Mouse (Mus musculus) limb, embryonic 14.5 days (tissue): ENCODE measurements around the gene Ttc39d. TPM values are rescaled to one million over a fixed set of nuclear protein-coding genes. Genes with fewer than 3 reads are reported as not detected.
"Not testable (repeated sequence)": the region's sequence is repeated elsewhere in the genome, so short reads cannot be mapped to it uniquely, and the experiment has no call there.

Source experiments
- ATAC-seq: fragments of 200-750 bp; cut with Nextera tagmentation; 2 replicates; pipeline ENCODE4 v1.8.0; 2017; ENCODE audit warnings: low read depth, moderate number of reproducible peaks, moderate TSS enrichment; ENCODE audit not compliant: low FRiP score
- DNase-seq: peaks from one replicate; pipeline ENCODE4 v3.0.0-alpha.2; 2015; ENCODE audit warnings: low spot score
- H3K27ac ChIP-seq: fragments of 300-500 bp; sonication (generic); replicated peaks from 2 replicates; pipeline ENCODE4 v1.5.1; 2014; ENCODE audit warnings: low read depth, mild to moderate bottlenecking, low read length, moderate library complexity, mixed read lengths
- H3K27me3 ChIP-seq: fragments of 300-500 bp; sonication (generic); 2 replicates; pipeline ENCODE4 v1.6.1; 2014; ENCODE audit warnings: low read length, mixed read lengths; ENCODE audit not compliant: control insufficient read depth, insufficient read depth
- H3K36me3 ChIP-seq: fragments of 300-500 bp; sonication (generic); 2 replicates; pipeline ENCODE4 v1.6.1; 2014; ENCODE audit warnings: mild to moderate bottlenecking, low read length, moderate library complexity, mixed read lengths; ENCODE audit not compliant: control insufficient read depth, insufficient read depth
- H3K4me1 ChIP-seq: fragments of 300-500 bp; sonication (generic); 2 replicates; pipeline ENCODE4 v1.6.1; 2014; ENCODE audit warnings: antibody characterized with exemption, low read length, mixed read lengths; ENCODE audit not compliant: control insufficient read depth, insufficient read depth
- H3K4me2 ChIP-seq: fragments of 300-500 bp; sonication (generic); replicated peaks from 2 replicates; pipeline ENCODE4 v1.6.1; 2014; ENCODE audit warnings: low read depth, mild to moderate bottlenecking, low read length, moderate library complexity; ENCODE audit not compliant: severe bottlenecking
- H3K4me3 ChIP-seq: fragments of 300-500 bp; sonication (generic); replicated peaks from 2 replicates; pipeline ENCODE4 v1.5.1; 2014; ENCODE audit warnings: low read length
- H3K9ac ChIP-seq: fragments of 300-500 bp; sonication (generic); 2 replicates; pipeline ENCODE4 v1.6.1; 2014; ENCODE audit warnings: mild to moderate bottlenecking, low read depth, low read length, moderate library complexity; ENCODE audit not compliant: severe bottlenecking
- H3K9me3 ChIP-seq: fragments of 300-500 bp; sonication (generic); 2 replicates; pipeline ENCODE4 v1.6.1; 2016; ENCODE audit warnings: low read length; ENCODE audit not compliant: control insufficient read depth
- POLR2A ChIP-seq: fragments of 200-500 bp; IDR thresholded peaks from 2 replicates; pipeline ENCODE4 v1.8.0; 2012; ENCODE audit warnings: inconsistent platforms, mild to moderate bottlenecking, moderate library complexity, borderline replicate concordance; ENCODE audit not compliant: insufficient read depth, insufficient read length; ENCODE audit errors: extremely low read depth
- WGBS: fragments of 180-500 bp; shearing (Covaris S2); extraction: QIAGEN DNeasy Blood & Tissue Kit; methylation state at CpG from one replicate; pipeline ENCODE4 v1.1.7; 2014; 5-methylcytosine and 5-hydroxymethylcytosine counted together
- polyA plus RNA-seq, 2 experiments: library from polyadenylated mRNA; depleted of rRNA in 1 of 2; stranded (reverse) in 1 of 2; unstranded in 1 of 2; fragments of >200 nt; fragmentation: Nextera tagmentation in 1 of 2; extraction: Ambion mirVana in 1 of 2; gene quantifications; 2 replicates each; pipeline versions ENCODE4 v1.2.1 to v1.2.3; 2012 to 2014

Gene Ttc39d
- polyA plus RNA-seq, 2 experiments: 0.11 TPM; not detected in 1

DNA sequence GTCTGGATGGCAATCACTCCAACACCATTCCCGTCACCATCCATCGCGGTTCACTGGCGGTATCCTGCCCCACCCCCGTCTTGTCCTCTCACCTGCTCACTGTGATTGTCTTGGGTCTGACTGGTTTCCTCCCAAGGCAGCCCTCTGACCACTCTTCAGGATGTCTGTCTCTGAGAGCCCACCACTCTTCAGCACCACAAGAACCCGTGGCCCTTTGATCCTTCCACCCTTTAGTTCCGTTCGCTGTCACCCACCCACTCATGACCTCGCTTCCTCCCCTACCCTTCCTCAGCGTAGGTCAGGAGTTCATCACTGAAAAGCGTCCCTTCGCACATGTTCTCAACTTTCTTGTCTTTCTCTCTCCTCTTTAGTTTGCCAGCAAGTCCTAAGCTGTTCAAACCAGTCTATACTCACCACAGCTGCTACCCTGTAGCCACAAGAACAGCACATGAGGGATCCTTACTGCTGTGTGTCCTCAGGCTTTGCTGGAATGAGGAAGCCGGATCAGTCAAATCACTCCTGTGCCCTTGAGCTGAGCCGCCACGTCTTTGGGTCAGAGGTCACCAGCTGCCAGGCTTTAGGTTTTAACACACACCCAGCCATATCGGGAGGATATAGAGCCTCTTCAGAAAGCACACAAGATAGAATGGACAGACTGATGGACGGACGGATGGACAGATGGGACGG lies 32.4 kb upstream of the Ttc39d start:
- no peak for TF ChIP-seq POLR2A
- no peak for DNase-seq
- Histone ChIP-seq H3K4me1 (no peaks in the 10 kb centered on the region), H3K27me3 (no peaks in the 10 kb centered on the region), H3K36me3 (no peaks in the 10 kb centered on the region), H3K4me2 (no peak overlapping the region), H3K27ac (no peak overlapping the region), H3K9me3 (no peaks in the 10 kb centered on the region), H3K4me3 (no peak overlapping the region), H3K9ac (no peak overlapping the region)
- WGBS: 75% methylated on average over 19 of the region's 19 CpGs
- no peak for ATAC-seq

DNA sequence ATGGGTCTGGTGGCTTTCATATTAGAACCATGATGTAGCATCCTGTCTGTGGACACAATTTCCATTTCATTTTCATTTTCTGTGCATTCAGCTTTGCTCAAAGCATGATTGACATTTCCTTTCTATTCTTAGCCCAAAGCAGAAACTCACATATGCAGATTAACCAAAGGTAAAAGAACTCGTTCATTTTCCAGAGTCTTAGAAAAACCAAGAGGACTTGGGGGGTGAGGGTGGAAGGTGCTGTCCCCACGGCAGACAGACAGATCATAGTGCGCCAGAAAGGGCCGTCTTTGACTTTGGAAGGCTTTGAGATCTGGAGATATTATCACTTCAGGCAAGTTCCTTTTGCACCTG lies 31.9 kb upstream of the Ttc39d start:
- Histone ChIP-seq H3K4me1 (no peaks in the 10 kb centered on the region), H3K27ac (no peak overlapping the region), H3K9me3 (no peaks in the 10 kb centered on the region), H3K27me3 (no peaks in the 10 kb centered on the region), H3K9ac (no peak overlapping the region), H3K4me3 (no peak overlapping the region), H3K36me3 (no peaks in the 10 kb centered on the region), H3K4me2 (no peak overlapping the region)
- ATAC-seq (no peak), DNase-seq (no peak)
- TF ChIP-seq POLR2A: no peak
- 84% methylated on average over 4 of the region's 4 CpGs for WGBS

DNA sequence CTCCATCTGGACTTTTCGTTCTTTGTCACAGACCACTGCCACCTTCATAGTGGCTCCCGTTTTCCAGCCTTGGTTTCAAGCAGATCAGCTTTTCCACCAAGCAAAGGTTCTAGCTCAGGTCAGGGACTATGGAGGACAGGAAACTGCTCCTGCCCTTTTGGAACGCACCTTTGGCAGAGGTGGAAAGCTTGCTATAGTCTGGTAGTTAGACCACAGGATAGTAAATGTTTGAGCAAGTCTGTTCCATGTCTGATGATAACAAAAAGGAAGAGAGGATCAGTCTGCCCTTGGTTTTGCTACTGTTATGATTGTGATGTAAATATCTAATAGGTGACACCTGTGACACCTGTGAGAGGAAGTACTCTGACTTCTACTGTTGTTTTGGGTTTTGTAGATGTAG lies 31.3 kb upstream of the Ttc39d start:
- WGBS: 91% methylated on average over 3 of the region's 3 CpGs
- DNase-seq (no peak), ATAC-seq (no peak)
- no peak for TF ChIP-seq POLR2A
- Histone ChIP-seq H3K9me3 (no peaks in the 10 kb centered on the region), H3K27ac (no peak overlapping the region), H3K36me3 (no peaks in the 10 kb centered on the region), H3K4me2 (no peak overlapping the region), H3K4me1 (no peaks in the 10 kb centered on the region), H3K9ac (no peak overlapping the region), H3K27me3 (no peaks in the 10 kb centered on the region), H3K4me3 (no peak overlapping the region)

DNA sequence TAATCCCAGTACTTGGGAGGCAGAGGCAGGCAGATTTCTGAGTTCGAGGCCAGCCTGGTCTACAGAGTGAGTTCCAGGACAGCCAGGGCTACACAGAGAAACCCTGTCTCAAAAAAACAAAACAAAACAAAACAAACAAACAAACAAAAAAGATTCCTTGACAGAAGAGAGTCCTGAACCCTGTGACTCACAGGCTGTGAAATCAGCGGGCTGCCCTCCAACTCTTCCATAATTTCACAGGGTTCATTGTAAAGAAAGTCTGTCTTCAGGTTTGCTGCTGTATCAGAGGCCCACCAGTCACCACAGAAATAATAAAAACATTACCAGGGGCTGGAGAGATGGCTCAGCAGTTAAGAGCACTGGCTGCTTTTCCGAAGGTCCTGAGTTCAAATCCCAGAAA lies 28.4 kb upstream of the Ttc39d start:
- not testable (repeated sequence) for H3K9ac ChIP-seq, H3K4me1 ChIP-seq, H3K36me3 ChIP-seq, H3K4me2 ChIP-seq, H3K27me3 ChIP-seq, DNase-seq, H3K4me3 ChIP-seq, ATAC-seq, H3K27ac ChIP-seq, H3K9me3 ChIP-seq
- WGBS: 96% methylated on average over 3 of the region's 3 CpGs

DNA sequence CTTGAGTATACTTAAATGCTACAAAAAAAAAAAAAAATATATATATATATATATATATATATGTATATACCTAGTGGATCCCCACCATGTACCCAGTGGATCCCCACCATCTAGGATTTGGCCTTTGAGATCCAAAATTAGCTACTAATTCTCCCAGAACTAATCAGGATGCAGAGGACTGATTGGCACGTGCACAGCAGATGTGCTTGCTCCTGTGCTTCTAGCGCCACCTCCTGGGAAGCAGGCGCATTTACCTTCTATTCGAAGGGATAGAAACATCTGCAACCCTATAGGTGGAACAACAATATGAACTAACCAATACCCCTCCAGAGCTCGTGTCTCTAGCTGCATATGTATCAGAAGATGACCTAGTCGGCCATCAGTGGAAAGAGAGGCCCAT lies 27.3 kb upstream of the Ttc39d start:
- Histone ChIP-seq H3K27me3 (no peaks in the 10 kb centered on the region), H3K4me3 (no peak overlapping the region), H3K9me3 (no peaks in the 10 kb centered on the region), H3K4me1 (no peaks in the 10 kb centered on the region), H3K36me3 (no peaks in the 10 kb centered on the region), H3K27ac (no peak overlapping the region), H3K9ac (no peak overlapping the region), H3K4me2 (no peak overlapping the region)
- DNase-seq (peak; percentile 70), ATAC-seq (peak; percentile 83)
- no peak for TF ChIP-seq POLR2A
- 2% methylated on average over 6 of the region's 6 CpGs for WGBS

DNA sequence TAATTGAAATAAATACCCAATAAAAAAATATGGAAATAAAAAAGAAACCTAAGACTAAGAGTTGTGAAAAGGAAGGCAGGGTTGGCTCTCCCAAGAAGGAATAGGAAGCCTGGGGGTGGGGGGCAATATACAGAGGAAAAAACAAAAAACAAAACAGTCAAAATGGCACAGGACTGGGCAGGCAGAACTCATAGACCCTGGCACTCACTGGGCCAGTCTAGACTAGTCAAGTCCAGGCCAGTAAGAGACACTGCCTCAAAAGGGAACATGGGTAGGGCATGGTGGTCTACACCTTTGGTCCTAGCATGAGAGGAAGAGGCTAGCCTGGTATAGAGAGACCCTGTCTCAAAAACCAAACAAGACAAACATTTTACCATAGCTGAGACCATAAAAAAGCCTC lies 26.8 kb upstream of the Ttc39d start:
- ATAC-seq: no peak
- Histone ChIP-seq H3K4me2 (no peak overlapping the region), H3K36me3 (no peaks in the 10 kb centered on the region), H3K4me1 (no peaks in the 10 kb centered on the region), H3K27ac (no peak overlapping the region), H3K4me3 (no peak overlapping the region), H3K27me3 (no peaks in the 10 kb centered on the region), H3K9me3 (no peaks in the 10 kb centered on the region), H3K9ac (no peak overlapping the region)
- TF ChIP-seq POLR2A: no peak
- no peak for DNase-seq
